Mouse (Mus musculus) liver, postnatal 0 days (tissue): ENCODE measurements around the gene Spag16. TPM values are rescaled to one million over a fixed set of nuclear protein-coding genes. Genes with fewer than 3 reads are reported as not detected.

Source experiments
- ATAC-seq: fragments of 200-750 bp; cut with Nextera tagmentation; 2 replicates; pipeline ENCODE4 v1.8.0; 2017; ENCODE audit warnings: mild to moderate bottlenecking, moderate library complexity
- DNase-seq: peaks from one replicate; pipeline ENCODE4 v3.0.0-alpha.2; 2016
- H3K27ac ChIP-seq: fragments of 300-500 bp; sonication (generic); 2 replicates; pipeline ENCODE4 v1.5.1; 2014; ENCODE audit warnings: antibody characterized with exemption, moderate library complexity, mild to moderate bottlenecking, low read depth
- H3K27me3 ChIP-seq: fragments of 300-500 bp; sonication (generic); 2 replicates; pipeline ENCODE4 v1.6.1; 2014; ENCODE audit warnings: low read length, control low read depth, mixed read lengths; ENCODE audit not compliant: insufficient read depth
- H3K36me3 ChIP-seq: fragments of 300-500 bp; sonication (generic); replicated peaks from 2 replicates; pipeline ENCODE4 v1.6.1; 2014; ENCODE audit warnings: mild to moderate bottlenecking, control low read depth, low read length, moderate library complexity, mixed read lengths; ENCODE audit not compliant: insufficient read depth
- H3K4me1 ChIP-seq: fragments of 300-500 bp; sonication (generic); 2 replicates; pipeline ENCODE4 v1.6.1; 2014; ENCODE audit warnings: antibody characterized with exemption, mild to moderate bottlenecking, control low read depth; ENCODE audit not compliant: insufficient read depth
- H3K4me2 ChIP-seq: fragments of 300-500 bp; sonication (generic); 2 replicates; pipeline ENCODE4 v1.6.1; 2014; ENCODE audit warnings: low read depth, mild to moderate bottlenecking, low read length, moderate library complexity, mixed read lengths
- H3K4me3 ChIP-seq: fragments of 300-500 bp; sonication (generic); 2 replicates; pipeline ENCODE4 v1.5.1; 2014; ENCODE audit warnings: low read depth, low read length
- H3K9ac ChIP-seq: fragments of 300-500 bp; sonication (generic); replicated peaks from 2 replicates; pipeline ENCODE4 v1.6.1; 2014; ENCODE audit warnings: mild to moderate bottlenecking, moderate library complexity
- H3K9me3 ChIP-seq: fragments of 300-500 bp; sonication (generic); 2 replicates; pipeline ENCODE4 v1.6.1; 2016; ENCODE audit warnings: mild to moderate bottlenecking, control low read depth, low read length, mixed read lengths
- CTCF ChIP-seq: sonication (generic); IDR thresholded peaks from 2 replicates; pipeline ENCODE4 v1.5.1; 2016; ENCODE audit warnings: antibody characterized with exemption, low read depth
- EP300 ChIP-seq: IDR thresholded peaks from 2 replicates; pipeline ENCODE4 v1.6.1; 2016; ENCODE audit warnings: antibody characterized with exemption, low read depth, mild to moderate bottlenecking
- WGBS: fragments of 180-500 bp; shearing (Covaris S2); extraction: QIAGEN DNeasy Blood & Tissue Kit; methylation state at CpG from one replicate; pipeline ENCODE4 v1.1.7; 2014; ENCODE audit not compliant: insufficient replicate concordance; 5-methylcytosine and 5-hydroxymethylcytosine counted together
- polyA plus RNA-seq: library from polyadenylated mRNA; unstranded; fragments of >200 nt; fragmentation: Nextera tagmentation; extraction: Ambion mirVana; gene quantifications from 2 replicates; pipeline ENCODE4 v1.2.1, GENCODE M21; 2015

The Spag16 gene
- polyA plus RNA-seq, 1 experiment from 2014 or later, result not detected

DNA sequence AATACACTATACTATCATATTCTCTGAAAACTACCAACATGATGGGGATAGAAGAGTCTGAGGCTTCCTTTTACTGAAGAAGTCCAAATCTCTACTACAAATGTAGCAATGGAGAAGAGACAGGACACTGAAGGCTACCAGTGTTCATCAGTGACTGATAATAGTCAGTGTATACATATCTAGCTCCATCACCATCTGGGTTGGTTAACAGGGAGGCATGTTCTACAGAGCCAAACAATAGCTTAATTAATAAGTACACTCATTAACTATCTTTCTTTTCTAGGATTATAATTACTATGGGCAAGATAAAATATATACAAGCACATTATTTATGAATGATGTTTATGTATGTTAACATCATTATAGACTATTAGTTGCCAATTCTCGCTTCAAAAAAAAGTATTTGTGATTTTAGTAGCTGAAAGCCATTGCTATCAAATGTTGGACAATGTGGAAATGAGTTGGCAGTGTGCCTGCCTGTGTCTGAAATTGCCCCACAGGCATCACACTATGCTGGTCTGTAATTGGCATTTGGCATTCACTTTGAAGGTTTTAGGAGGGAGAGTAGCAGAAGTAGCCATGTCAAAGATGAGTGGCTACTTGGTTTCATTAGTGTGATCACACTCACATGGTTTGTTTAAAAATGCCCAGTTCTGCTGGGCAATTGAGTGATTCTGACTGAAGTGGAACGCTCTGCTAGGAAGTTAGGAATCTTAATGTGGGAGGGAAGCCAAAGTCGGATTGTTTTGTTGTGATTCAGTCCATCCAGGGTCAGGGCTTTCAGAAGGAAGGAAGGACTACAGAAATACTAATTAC lies 338.8 kb downstream of the Spag16 start:
- Histone ChIP-seq H3K36me3 (no peaks in the 10 kb centered on the region), H3K9me3 (no peaks in the 10 kb centered on the region), H3K9ac (no peak overlapping the region), H3K4me3 (no peak overlapping the region), H3K4me1 (no peaks in the 10 kb centered on the region), H3K27ac (no peak overlapping the region), H3K4me2 (no peak overlapping the region), H3K27me3 (no peaks in the 10 kb centered on the region)
- TF ChIP-seq EP300 (no peak), CTCF (no peak)
- no peak for DNase-seq
- ATAC-seq, result no peak
- 55% methylated on average over 3 of the region's 3 CpGs for WGBS

DNA sequence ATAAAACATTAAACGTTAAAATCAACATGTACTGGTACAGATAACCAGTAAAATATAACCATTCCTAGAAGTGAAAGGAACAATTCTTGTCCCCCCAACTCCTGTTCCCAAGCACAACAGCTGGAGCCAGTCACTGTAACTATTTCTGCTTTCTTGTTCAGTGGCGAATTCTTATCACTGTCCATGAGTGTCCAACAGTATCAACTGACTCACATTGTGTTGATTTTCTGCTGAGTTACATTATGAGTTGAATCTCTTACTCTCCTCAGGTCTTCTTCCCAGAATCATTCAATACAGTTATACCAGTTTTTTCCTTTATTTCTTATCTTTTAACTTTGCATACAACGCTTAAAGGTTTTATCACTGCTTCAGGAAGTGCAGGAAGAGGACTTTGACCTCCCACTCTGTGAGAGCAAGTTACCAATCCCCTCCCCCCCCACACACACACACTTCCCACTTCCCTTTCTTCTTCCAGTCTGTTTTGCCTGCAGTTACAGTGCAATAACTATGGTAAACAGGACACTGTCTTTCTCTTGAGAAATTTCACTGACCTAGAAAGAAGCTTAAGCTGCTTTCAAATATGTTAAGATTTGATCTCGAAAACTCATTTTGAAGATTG lies 353.5 kb downstream of the Spag16 start:
- Histone ChIP-seq H3K4me1 (0 out of 2 replicates have a peak, but pooled peaks cover 3% of the 10 kb centered on the region), H3K9ac (no peak overlapping the region), H3K4me3 (no peak overlapping the region), H3K9me3 (no peaks in the 10 kb centered on the region), H3K4me2 (no peak overlapping the region), H3K27me3 (no peaks in the 10 kb centered on the region), H3K36me3 (no peaks in the 10 kb centered on the region), H3K27ac (no peak overlapping the region)
- WGBS, result 28% methylated on average over 4 of the region's 4 CpGs
- ATAC-seq, result peak; percentile 43
- TF ChIP-seq CTCF (no peak), EP300 (no peak)
- DNase-seq, result no peak

DNA sequence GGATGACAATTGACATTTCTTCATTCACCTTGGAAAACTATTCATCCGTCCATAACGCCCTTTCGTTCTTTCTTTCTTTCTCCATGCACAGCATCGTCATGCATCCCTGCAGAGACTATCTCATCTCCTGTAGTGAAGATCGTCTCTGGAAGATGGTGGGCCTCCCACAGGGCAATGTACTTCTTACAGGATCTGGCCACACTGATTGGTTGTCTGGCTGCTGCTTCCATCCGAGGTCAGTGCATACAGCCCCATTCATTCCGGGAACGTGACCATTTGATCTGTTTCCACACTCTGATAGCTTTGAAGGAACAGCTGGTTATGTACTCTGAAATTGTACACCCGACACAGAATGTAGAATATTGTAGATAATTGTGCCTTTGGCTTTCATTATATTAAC lies 438.0 kb downstream of the Spag16 start:
- WGBS, result 75% methylated on average over 9 of the region's 9 CpGs

DNA sequence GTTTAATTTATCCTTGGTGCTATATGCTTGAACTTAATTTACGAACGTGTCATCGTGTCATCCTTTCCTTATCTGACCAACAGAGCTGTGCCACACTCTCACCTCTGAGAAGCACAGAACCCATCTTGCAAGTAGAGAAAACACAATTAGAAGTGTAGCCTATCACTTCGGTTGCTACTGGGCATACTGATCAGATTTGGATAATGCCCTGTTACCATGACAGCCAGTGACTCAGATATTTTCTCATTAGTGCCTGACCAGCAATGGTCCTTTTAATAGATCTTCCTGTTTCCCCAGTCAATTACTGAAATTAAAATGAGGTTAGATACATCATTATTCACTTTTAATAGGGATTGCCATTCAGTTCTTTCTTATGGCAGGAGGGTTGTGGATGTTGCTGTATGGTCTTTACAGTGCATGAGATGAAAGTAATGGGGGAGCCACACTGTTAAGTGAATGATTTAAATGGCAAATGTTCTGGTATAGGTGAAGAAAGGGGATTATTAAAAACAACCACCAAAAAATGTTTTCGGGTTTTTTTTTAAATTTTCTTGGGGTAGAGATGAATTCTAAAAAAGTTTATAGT lies 439.2 kb downstream of the Spag16 start:
- H3K4me2 ChIP-seq, result no peak overlapping the region
- TF ChIP-seq EP300 (no peak), CTCF (no peak)
- H3K4me1 ChIP-seq, result no peaks in the 10 kb centered on the region
- H3K36me3 ChIP-seq, result no peaks in the 10 kb centered on the region
- H3K27ac ChIP-seq, result no peak overlapping the region
- H3K9ac ChIP-seq, result no peak overlapping the region
- H3K9me3 ChIP-seq, result no peaks in the 10 kb centered on the region
- ATAC-seq (no peak), DNase-seq (no peak)
- no peak overlapping the region for H3K4me3 ChIP-seq
- WGBS, result 78% methylated on average over 5 of the region's 5 CpGs
- no peaks in the 10 kb centered on the region for H3K27me3 ChIP-seq

More for the DNA sequence above, 438.0 kb downstream of the Spag16 start:
- H3K4me3 ChIP-seq, result no peak overlapping the region
- no peak overlapping the region for H3K27ac ChIP-seq
- ATAC-seq, result no peak
- DNase-seq, result no peak
- H3K9ac ChIP-seq, result no peak overlapping the region
- TF ChIP-seq CTCF (no peak), EP300 (no peak)
- H3K36me3 ChIP-seq, result no peaks in the 10 kb centered on the region
- no peaks in the 10 kb centered on the region for H3K27me3 ChIP-seq
- H3K4me1 ChIP-seq, result no peaks in the 10 kb centered on the region
- H3K9me3 ChIP-seq, result no peaks in the 10 kb centered on the region
- no peak overlapping the region for H3K4me2 ChIP-seq

DNA sequence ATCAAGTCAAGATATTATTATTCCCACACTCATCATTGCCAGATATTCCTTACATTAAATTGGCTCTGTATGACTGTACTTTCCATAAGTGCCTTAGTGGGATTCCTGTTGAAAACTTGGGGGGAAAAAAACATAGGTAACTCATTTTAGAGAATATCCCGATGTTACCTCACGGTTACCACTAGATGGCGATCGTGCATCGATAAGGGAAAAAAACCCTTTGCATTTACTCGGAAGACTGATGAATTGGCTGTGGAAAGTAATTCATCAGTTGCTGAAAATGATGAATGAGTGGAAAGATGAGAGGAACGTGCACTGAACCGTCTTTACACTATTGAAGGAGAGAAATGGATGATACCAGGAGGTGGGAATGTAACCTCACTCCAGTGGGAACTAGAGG lies 443.4 kb downstream of the Spag16 start:
- DNase-seq, result no peak
- 15% methylated on average over 8 of the region's 8 CpGs for WGBS
- no peaks in the 10 kb centered on the region for H3K27me3 ChIP-seq
- no peak overlapping the region for H3K4me3 ChIP-seq
- peak; percentile 65 for TF ChIP-seq CTCF
- TF ChIP-seq EP300, result no peak
- H3K4me2 ChIP-seq, result no peak overlapping the region
- H3K36me3 ChIP-seq, result no peaks in the 10 kb centered on the region
- H3K9ac ChIP-seq, result no peak overlapping the region
- no peak for ATAC-seq
- no peaks in the 10 kb centered on the region for H3K4me1 ChIP-seq
- no peaks in the 10 kb centered on the region for H3K9me3 ChIP-seq
- no peak overlapping the region for H3K27ac ChIP-seq

DNA sequence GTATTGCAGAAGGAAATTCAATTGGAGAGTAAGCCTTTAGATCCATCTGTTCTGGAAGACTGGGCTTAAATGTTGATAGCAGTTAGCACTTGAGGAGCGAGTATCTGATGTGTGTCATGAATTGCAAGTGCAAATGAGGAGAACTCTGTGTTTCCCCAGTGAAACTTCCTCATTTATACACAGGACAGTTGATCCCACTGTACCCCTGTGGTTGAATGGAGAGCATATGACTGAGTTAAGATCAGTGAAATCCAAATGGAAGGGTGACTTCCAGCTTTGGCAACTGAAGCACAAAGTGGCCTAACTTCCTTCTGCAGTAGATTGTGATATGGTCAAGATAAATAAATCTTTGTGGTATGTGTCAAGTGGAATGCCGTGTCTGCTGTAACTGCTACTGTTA lies 446.0 kb downstream of the Spag16 start:
- WGBS, result 58% methylated on average over 2 of the region's 2 CpGs
- no peaks in the 10 kb centered on the region for H3K4me1 ChIP-seq
- ATAC-seq, result no peak

More for the DNA sequence above, 446.0 kb downstream of the Spag16 start:
- Histone ChIP-seq H3K27ac (no peak overlapping the region), H3K9me3 (no peaks in the 10 kb centered on the region), H3K9ac (no peak overlapping the region), H3K4me2 (no peak overlapping the region), H3K4me3 (no peak overlapping the region), H3K36me3 (no peaks in the 10 kb centered on the region), H3K27me3 (no peaks in the 10 kb centered on the region)
- DNase-seq, result no peak
- TF ChIP-seq EP300, result no peak
- no peak for TF ChIP-seq CTCF
